In the genomic region with DNA sequence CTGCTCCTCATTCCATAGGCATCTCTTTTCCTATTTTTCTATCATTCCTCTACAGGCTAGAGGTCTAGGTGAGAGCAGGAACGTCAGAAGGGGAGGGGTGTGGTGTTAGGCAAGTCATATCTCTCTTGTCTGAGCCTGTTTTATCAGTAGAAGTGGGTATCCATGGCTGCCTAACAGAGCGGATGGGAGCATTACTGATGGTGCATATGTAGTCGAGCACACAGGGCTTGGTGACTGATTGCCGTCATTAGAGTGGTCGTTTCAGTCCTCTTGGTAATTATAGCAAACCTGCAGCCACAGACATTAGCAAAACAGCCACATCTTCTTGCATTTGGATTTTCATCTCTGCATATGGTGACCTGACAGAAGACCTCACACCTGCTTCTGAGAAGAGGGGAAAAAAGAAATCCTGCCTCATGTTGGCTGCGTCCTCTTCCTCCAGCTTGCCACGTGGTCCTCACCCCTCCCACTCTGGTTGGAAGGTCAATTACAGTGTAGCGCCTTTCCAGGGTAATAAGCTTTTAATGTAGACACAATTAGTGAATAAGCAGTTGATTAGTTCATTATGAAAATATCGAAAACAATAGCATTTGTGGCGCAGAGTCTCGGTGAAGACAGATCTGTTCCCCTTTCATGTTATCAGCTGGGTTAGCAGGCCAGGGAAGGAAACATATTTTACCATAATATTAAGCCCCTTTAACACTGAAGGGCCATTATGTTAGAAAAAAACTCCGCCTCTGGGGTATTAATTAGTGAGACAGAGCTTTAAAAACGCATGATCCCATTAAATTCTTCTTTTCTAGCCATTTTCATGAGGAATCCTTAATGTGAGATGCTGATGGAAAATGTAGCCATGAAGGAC, we compare ENCODE assay signal across 17 mouse cellular contexts.
DNase-seq lines count a peak whose midpoint lies in the region; ATAC-seq and TF ChIP-seq lines count a peak whose summit lies in the region.
"Had no signal": no experiment of that assay in that cellular context is flagged by ENCODE, and none has a peak within 500 bp of the region (broad histone marks: within the 10 kb centered on the region; RNA-seq: fewer than 3 reads in every experiment).

No protein-coding gene starts in this region.

- H3K9ac ChIP-seq in midbrain, embryonic 14.5 days (replicated peaks; ENCODE audit: low read length): no peak overlapping the region
- H3K9ac ChIP-seq in midbrain, postnatal 0 days (replicated peaks; ENCODE audit: low read length, poor library complexity, severe bottlenecking): no peak overlapping the region
- no peak overlapping the region for H3K9ac ChIP-seq in forebrain, embryonic 15.5 days (replicated peaks)
- H3K9ac ChIP-seq in hindbrain, embryonic 15.5 days: no peak overlapping the region
- H3K9ac ChIP-seq: heart, embryonic 15.5 days; liver, embryonic 14.5 days; lung, embryonic 15.5 days had no signal

- peak; percentile 64 for DNase-seq in midbrain, embryonic 14.5 days
- no peak for DNase-seq in midbrain, postnatal 0 days (ENCODE audit: low spot score)
- no peak for DNase-seq in lung, postnatal 4 days
- DNase-seq in adrenal gland, postnatal 14 days: no peak
- no peak for DNase-seq in frontal cortex, postnatal 14 days (ENCODE audit: low spot score in 2 of 2)
- DNase-seq: adrenal gland, adult 2 months; cerebellum, adult 11 months; cerebellum, postnatal 14 days; gastrocnemius, postnatal 36 days had no signal

- H3K4me2 ChIP-seq in midbrain, embryonic 14.5 days (ENCODE audit: low read length): no peak overlapping the region
- H3K4me2 ChIP-seq in midbrain, postnatal 0 days (ENCODE audit: low read depth, low read length, poor library complexity, severe bottlenecking): no peak overlapping the region
- H3K4me2 ChIP-seq in forebrain, embryonic 15.5 days (replicated peaks): no peak overlapping the region
- no peak overlapping the region for H3K4me2 ChIP-seq in hindbrain, embryonic 15.5 days
- H3K4me2 ChIP-seq: heart, embryonic 15.5 days; lung, embryonic 15.5 days had no signal

- no peaks in the 10 kb centered on the region for H3K9me3 ChIP-seq in midbrain, embryonic 14.5 days (ENCODE audit: control insufficient read depth, low read length)
- H3K9me3 ChIP-seq in midbrain, postnatal 0 days (ENCODE audit: low read length): no peaks in the 10 kb centered on the region
- no peaks in the 10 kb centered on the region for H3K9me3 ChIP-seq in forebrain, embryonic 15.5 days
- no peaks in the 10 kb centered on the region for H3K9me3 ChIP-seq in hindbrain, embryonic 15.5 days
- H3K9me3 ChIP-seq: heart, embryonic 15.5 days; lung, embryonic 15.5 days had no signal

- H3K27ac ChIP-seq in midbrain, embryonic 14.5 days (replicated peaks; ENCODE audit: low read depth, low read length): peak overlapping the region; percentile 60
- H3K27ac ChIP-seq in midbrain, postnatal 0 days (ENCODE audit: low read depth, low read length): no peak overlapping the region
- no peak overlapping the region for H3K27ac ChIP-seq in forebrain, embryonic 15.5 days (replicated peaks)
- H3K27ac ChIP-seq in hindbrain, embryonic 15.5 days (replicated peaks): peak overlapping the region; percentile 58
- H3K27ac ChIP-seq: heart, embryonic 15.5 days; liver, embryonic 14.5 days; lung, embryonic 15.5 days; macrophage; stomach, postnatal 0 days had no signal

- ATAC-seq in midbrain, embryonic 14.5 days (ENCODE audit: low FRiP score, low TSS enrichment): 0 out of 2 replicates have a peak, but pooled peaks have one; percentile 31
- no peak for ATAC-seq in midbrain, postnatal 0 days (ENCODE audit: low FRiP score)
- ATAC-seq in forebrain, embryonic 15.5 days (replicated peaks): peak; percentile 78
- peak; percentile 75; the same call in 1 of the 2 replicates for ATAC-seq in hindbrain, embryonic 15.5 days (ENCODE audit: low FRiP score, low read depth)
- ATAC-seq: intestine, postnatal 0 days had no signal

- no peak for TF ChIP-seq CTCF in midbrain, postnatal 0 days (IDR thresholded peaks at IDR 0.05)

- 0 out of 2 replicates have a peak, but pooled peaks cover 3% of the 10 kb centered on the region for H3K4me1 ChIP-seq in midbrain, embryonic 14.5 days (ENCODE audit: control insufficient read depth, insufficient read depth, low read length)
- no peaks in the 10 kb centered on the region for H3K4me1 ChIP-seq in midbrain, postnatal 0 days (ENCODE audit: insufficient read depth, low read length)
- peaks cover 16% of the 10 kb centered on the region for H3K4me1 ChIP-seq in forebrain, embryonic 15.5 days
- peaks cover 16% of the 10 kb centered on the region for H3K4me1 ChIP-seq in hindbrain, embryonic 15.5 days (replicated peaks)
- H3K4me1 ChIP-seq: heart, embryonic 15.5 days; lung, embryonic 15.5 days had no signal

- no peaks in the 10 kb centered on the region for H3K36me3 ChIP-seq in midbrain, embryonic 14.5 days (ENCODE audit: control insufficient read depth, insufficient read depth, low read length)
- no peaks in the 10 kb centered on the region for H3K36me3 ChIP-seq in midbrain, postnatal 0 days (ENCODE audit: insufficient read depth, low read length)
- H3K36me3 ChIP-seq in forebrain, embryonic 15.5 days: no peaks in the 10 kb centered on the region
- no peaks in the 10 kb centered on the region for H3K36me3 ChIP-seq in hindbrain, embryonic 15.5 days
- H3K36me3 ChIP-seq: heart, embryonic 15.5 days; lung, embryonic 15.5 days had no signal

- 52% methylated on average over 13 of the region's 13 CpGs for WGBS in midbrain, embryonic 14.5 days
- 58% methylated on average over 13 of the region's 13 CpGs for WGBS in midbrain, postnatal 0 days
- 32% methylated on average over 13 of the region's 13 CpGs for WGBS in forebrain, embryonic 15.5 days
- 48% methylated on average over 13 of the region's 13 CpGs for WGBS in hindbrain, embryonic 15.5 days

- no peaks in the 10 kb centered on the region for H3K27me3 ChIP-seq in midbrain, embryonic 14.5 days (ENCODE audit: control insufficient read depth, insufficient read depth, low read length)
- no peaks in the 10 kb centered on the region for H3K27me3 ChIP-seq in midbrain, postnatal 0 days (ENCODE audit: insufficient read depth, low read length)
- H3K27me3 ChIP-seq in forebrain, embryonic 15.5 days: no peaks in the 10 kb centered on the region
- H3K27me3 ChIP-seq in hindbrain, embryonic 15.5 days: no peaks in the 10 kb centered on the region
- H3K27me3 ChIP-seq: heart, embryonic 15.5 days; lung, embryonic 15.5 days had no signal

- no peak overlapping the region for H3K4me3 ChIP-seq in midbrain, embryonic 14.5 days (replicated peaks; ENCODE audit: low read depth, low read length)
- no peak overlapping the region for H3K4me3 ChIP-seq in midbrain, postnatal 0 days (ENCODE audit: low read depth, low read length)
- no peak overlapping the region for H3K4me3 ChIP-seq in forebrain, embryonic 15.5 days
- no peak overlapping the region for H3K4me3 ChIP-seq in hindbrain, embryonic 15.5 days
- H3K4me3 ChIP-seq: heart, embryonic 15.5 days; lung, embryonic 15.5 days had no signal

Comparison
In these comparisons a context has a peak if more than half of its experiments do, and no peak if none do; other contexts are left out.
1. H3K27ac ChIP-seq: peak in midbrain, embryonic 14.5 days (single experiment) and hindbrain, embryonic 15.5 days (single experiment); none in midbrain, postnatal 0 days (single experiment) and forebrain, embryonic 15.5 days (single experiment).